Mouse (Mus musculus): ENCODE measurements around the gene Mob3b.

GRCm38 (mm10) chr4:35172471-35172870 lies 15.2 kb upstream of the Mob3b start:
- TF ChIP-seq CTCF (IDR thresholded peaks at IDR 0.05; ENCODE audit: extremely low read depth, insufficient read depth, insufficient read length, insufficient replicate concordance) (no peak), POLR2A (IDR thresholded peaks at IDR 0.05; ENCODE audit: low read depth, low read length) (no peak)

Measured in spleen, adult 2 months (tissue).